Mouse (Mus musculus) lung, postnatal 36 days (tissue): Measurements from ENCODE around the gene Olfr1413.

ENCODE experiments used
- DNase-seq: peaks from one replicate; pipeline ENCODE4 v3.0.0; 2022; ENCODE audit warnings: mixed read lengths

Gene Olfr1413

DNA sequence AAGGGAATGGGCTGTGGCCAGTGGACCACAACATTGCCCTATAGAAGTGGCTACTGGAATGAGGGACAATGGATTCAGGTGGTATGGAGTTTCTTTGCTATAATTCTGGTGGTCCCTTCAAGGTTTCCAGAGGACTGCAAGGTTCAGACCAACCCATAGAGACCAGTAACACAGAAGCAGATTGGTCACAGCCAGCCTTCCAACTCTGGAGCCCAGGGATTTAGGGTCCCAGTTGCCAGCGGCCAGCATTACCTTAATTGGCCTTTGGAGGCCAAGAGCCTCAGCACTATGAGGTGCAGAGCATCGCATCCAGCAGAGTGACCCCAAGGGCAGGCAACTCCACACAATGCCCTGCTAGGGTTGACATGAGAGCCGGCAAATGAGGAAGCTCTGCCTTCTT is at the start of gene Olfr1413:
Gene Olfr1413, plus strand, starts transcription at position 301 of the 400 bp plus-strand sequence.
- DNase-seq, result no peak

DNA sequence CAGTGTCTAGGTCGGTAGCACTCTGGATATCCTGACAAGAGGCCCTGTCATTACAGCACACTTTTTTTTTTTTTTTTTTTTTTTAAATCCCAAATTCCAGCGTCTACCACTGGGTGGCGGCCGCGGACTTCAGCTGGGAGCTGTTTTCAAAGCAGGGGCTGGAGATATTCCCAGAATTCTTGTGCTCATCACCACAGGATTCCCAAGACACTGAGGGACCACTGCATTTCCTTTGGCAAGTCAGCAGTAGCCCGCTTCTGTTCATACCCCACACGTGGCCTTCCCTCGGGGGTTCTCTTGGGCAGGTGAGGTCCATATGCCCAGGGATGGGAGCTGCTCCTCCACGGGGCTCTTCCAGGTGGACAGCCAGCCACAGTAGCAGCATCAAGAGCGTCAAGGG is 49.7 kb upstream of the Olfr1413 start:
- peak; percentile 11 for DNase-seq

GRCm38 (mm10) chr1:92523764-92524163 is 47.4 kb upstream of the Olfr1413 start:
- no peak for DNase-seq

DNA sequence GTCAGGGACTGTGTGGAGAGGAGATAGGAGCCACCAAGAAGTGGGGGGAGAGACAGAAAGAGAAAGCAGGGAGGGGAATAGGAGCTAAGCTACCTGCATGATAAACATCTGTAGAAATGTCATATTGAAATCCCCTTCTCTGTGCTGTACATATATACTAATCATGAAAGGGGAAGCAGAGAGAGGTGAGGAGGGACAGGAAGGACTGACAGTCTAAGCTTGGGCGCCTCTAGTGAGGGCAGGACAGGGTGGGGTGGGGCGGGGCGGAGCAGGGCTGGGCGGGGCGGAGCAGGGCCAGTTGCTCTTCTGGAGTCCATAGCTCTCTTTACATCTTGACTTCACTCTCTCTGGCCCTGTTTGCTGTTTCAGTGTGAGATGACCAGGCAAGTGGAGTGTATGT is 34.1 kb upstream of the Olfr1413 start:
- DNase-seq, result no peak

DNA sequence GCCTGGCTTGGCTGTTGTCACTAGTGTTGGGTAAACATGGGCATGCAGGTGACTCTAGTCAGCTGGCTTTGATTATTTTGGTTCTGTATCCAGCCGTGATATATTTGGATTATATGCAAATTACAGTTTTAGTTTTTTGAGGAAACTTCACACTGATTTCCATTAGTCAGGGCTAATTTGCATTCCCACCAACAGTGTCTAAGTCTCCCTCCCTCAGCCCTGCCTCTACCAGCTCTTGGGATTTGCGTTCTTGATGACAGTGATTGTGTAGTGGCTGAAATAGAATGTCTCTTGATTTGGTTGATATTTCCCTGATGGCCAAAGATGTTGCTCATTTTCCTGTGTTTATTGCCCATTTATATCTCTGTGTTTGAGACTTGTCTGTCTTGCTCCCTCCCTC is 32.1 kb upstream of the Olfr1413 start:
- no peak for DNase-seq

DNA sequence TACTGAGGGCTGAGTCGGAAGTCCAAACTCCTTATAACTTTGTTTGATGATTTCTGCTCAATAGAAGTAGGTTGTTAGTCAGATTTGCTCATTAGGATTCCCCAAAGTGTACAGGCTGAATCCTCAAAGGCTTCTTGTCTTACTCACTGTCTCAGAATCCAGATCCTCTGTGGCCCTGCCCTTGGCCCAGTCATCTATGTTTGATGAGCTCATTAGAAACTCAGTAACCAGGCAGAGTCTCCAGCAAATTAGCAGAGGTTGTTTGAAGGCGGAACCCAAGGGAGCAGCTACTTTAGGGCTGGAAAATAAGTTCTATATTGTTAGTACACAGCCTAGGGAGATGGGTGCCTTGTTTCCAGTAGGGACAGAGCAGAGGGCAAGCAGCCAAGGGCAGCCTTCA is 25.2 kb upstream of the Olfr1413 start:
- no peak for DNase-seq

- DNase-seq, result no peak
Observed at GRCm38 (mm10) chr1:92585479-92585878, 14.4 kb downstream of the Olfr1413 start, which contains the start of gene Olfr1412. Gene Olfr1412 (plus strand): TSS chr1:92585779.

DNA sequence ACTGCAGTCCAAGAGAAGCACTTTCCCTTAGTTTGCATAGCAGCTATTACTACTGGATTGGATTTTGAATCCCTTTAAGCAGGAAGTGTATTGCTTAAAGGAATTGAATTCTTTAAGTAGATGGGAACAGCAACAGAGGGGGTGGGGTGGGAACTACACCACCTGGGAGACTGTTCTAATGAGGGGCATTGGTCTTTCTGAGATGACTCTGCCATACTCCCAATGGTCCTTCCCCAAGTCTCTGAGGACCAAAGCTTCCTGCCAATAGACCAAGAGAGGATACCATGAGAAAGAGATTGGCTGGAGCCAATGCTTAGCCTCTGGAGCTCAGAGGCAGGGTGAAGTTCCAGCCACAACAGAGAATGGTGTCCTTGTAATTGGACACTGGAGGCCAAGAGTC is 23.0 kb downstream of the Olfr1413 start, which contains the start of gene Olfr1411:
Gene Olfr1411, plus strand, starts transcription at position 301 of the 400 bp plus-strand sequence.
- no peak for DNase-seq

DNA sequence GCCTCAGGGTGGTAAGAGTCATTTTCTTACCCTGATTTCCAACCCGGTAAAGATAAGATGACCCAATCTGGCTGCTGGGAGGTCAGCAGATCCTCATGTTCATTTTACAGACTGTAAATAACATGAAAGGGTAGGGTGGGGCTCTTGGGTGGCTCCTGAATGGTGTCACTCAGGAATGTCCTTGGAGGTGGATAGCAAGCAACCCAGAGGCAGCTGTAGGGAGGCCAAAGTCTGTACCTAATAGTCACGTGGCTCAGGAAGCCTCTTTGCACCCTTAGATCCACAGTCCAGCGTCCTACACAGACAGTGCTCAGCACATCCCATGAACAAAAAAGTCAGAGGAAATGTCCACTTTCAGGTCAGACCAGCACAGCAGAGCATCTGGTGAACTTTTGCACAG is 24.9 kb downstream of the Olfr1413 start:
- DNase-seq, result no peak

DNA sequence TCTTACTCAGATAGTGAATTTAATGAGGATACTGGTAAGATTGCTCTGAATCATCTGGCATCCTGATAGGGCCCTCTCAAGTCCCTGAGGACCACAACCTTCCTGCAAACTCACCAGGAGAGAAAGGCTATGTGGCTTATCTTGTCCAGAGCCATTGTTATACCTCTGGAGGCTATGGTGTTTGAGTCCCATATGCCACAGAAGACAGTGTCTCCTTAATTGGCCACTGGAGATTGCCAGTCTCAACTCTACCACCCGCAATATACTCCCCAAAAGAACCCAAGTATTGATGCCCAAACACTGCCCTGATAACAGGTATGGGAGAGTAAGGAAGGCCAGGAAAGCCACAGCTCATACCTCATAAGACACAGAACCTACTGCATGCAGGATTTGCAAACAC is 34.4 kb downstream of the Olfr1413 start, which contains the start of gene Olfr1410:
Gene Olfr1410, plus strand, starts transcription at position 301 of the 400 bp plus-strand sequence.
- no peak for DNase-seq

DNA sequence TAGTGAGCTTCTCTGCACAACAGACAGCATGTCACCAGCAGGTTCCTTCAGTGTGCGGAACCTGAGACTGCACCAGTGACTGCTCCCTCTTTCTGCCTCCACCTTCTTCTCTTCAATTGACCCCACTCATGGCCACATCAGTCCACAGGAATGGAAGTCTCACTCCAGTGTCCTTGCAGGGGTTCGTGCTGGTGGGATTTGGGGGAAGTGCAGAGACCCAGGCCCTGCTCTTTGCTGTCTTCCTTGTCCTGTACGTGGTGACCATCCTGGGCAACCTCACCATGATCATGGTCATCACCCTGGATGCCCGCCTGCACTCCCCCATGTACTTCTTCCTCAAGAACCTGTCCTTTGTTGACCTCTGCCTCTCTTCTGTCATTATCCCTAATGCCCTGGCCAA is 36.6 kb downstream of the Olfr1413 start:
- no peak for DNase-seq

GRCm38 (mm10) chr1:92611008-92611407 is 39.9 kb downstream of the Olfr1413 start:
- DNase-seq, result peak; percentile 62

GRCm38 (mm10) chr1:92613175-92613574 is 42.1 kb downstream of the Olfr1413 start:
- DNase-seq, result no peak

DNA sequence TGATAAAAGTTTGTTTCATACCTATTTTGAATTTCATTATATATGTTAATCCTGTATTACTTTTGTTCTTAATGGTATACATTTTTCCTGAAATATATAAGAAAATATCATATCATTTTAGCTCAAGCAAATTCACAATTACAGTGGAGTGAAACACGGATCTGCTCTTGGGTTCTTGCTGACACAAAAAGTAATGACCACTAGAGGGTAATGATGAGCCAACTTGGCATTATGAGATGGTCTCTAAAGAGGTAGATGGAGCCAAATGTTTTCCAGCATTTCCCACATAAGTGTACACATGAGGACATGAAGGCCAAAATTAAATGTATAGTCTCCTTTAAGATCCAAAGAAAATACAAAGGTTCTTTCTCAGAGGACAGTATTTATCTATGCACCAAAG is 43.4 kb downstream of the Olfr1413 start:
- DNase-seq, result peak; percentile 15

- DNase-seq, result no peak
Observed at GRCm38 (mm10) chr1:92616046-92616445, 44.9 kb downstream of the Olfr1413 start.

DNA sequence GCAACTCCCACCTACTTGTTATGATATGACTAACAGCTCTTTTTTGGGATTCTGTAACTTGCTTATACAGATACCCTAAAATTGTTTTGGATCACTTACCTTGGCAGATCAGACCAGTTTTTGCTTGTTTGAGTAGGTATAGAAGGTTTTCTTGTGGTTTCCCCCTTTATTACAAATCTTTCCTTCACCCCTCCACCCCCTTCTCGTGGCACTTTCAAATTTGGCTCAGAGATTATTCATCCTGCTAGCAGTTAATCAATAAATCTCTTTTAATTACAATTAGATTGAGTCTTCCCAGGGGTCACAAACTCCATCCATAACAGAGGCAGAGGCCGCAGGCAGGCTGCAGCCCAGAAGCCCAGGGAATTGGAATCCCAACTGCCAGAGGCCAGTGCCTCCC is 46.4 kb downstream of the Olfr1413 start, which contains the start of gene Olfr12:
Gene Olfr12, plus strand, starts transcription at position 301 of the 400 bp plus-strand sequence.
- DNase-seq, result no peak

GRCm38 (mm10) chr1:92618360-92618759 is 47.2 kb downstream of the Olfr1413 start:
- no peak for DNase-seq
